Mouse (Mus musculus): ENCODE measurements at regions not wholly inside any gene's neighbourhood (a gene's known extent, or its start where the extent isn't known, plus 50 kb on each side); places are given as distances from the start of the nearest gene placed in this dataset.
"Not testable (repeated sequence)": the region's sequence is repeated elsewhere in the genome, so short reads cannot be mapped to it uniquely, and the experiment has no call there.

GRCm38 (mm10) chr7:39643323-39643722 is 125.8 kb downstream of the Zfp619 start:
- 12% methylated on average over 1 of the region's 1 CpGs for WGBS
- H3K4me2 ChIP-seq (ENCODE audit: low read depth, low read length), result no peak overlapping the region
- no peak overlapping the region for H3K9ac ChIP-seq (replicated peaks; ENCODE audit: low read depth, low read length)
- H3K9me3 ChIP-seq (replicated peaks; ENCODE audit: control insufficient read depth, low read length), result no peaks in the 10 kb centered on the region
- no peaks in the 10 kb centered on the region for H3K36me3 ChIP-seq (replicated peaks; ENCODE audit: control insufficient read depth, insufficient read depth, low read length)
- no peak overlapping the region for H3K4me3 ChIP-seq (ENCODE audit: low read depth, low read length)
- H3K27ac ChIP-seq (ENCODE audit: low read depth), result no peak overlapping the region
- no peak for DNase-seq (ENCODE audit: low spot score)
- no peaks in the 10 kb centered on the region for H3K27me3 ChIP-seq (ENCODE audit: control insufficient read depth, insufficient read depth, low read length)
- no peak for TF ChIP-seq CTCF (IDR thresholded peaks at IDR 0.05; ENCODE audit: low read depth)
- TF ChIP-seq EP300 (IDR thresholded peaks at IDR 0.05; ENCODE audit: low read depth), result no peak
- ATAC-seq (ENCODE audit: insufficient read depth, low read depth), result no peak
- H3K4me1 ChIP-seq (ENCODE audit: control insufficient read depth, insufficient read depth), result no peaks in the 10 kb centered on the region

GRCm38 (mm10) chr7:39650483-39651102 is 133.0 kb downstream of the Zfp619 start:
- no peaks in the 10 kb centered on the region for H3K36me3 ChIP-seq (replicated peaks; ENCODE audit: control insufficient read depth, insufficient read depth, low read length)
- TF ChIP-seq CTCF (IDR thresholded peaks at IDR 0.05; ENCODE audit: low read depth) (no peak), EP300 (IDR thresholded peaks at IDR 0.05; ENCODE audit: low read depth) (no peak)
- DNase-seq (ENCODE audit: low spot score), result no peak
- H3K9me3 ChIP-seq (replicated peaks; ENCODE audit: control insufficient read depth, low read length), result no peaks in the 10 kb centered on the region
- no peak overlapping the region for H3K4me2 ChIP-seq (ENCODE audit: low read depth, low read length)
- H3K9ac ChIP-seq (replicated peaks; ENCODE audit: low read depth, low read length), result no peak overlapping the region
- H3K27ac ChIP-seq (ENCODE audit: low read depth), result no peak overlapping the region
- WGBS, result 51% methylated on average over 6 of the region's 6 CpGs
- H3K4me1 ChIP-seq (ENCODE audit: control insufficient read depth, insufficient read depth), result no peaks in the 10 kb centered on the region
- ATAC-seq (ENCODE audit: insufficient read depth, low read depth), result no peak
- H3K4me3 ChIP-seq (ENCODE audit: low read depth, low read length), result no peak overlapping the region
- no peaks in the 10 kb centered on the region for H3K27me3 ChIP-seq (ENCODE audit: control insufficient read depth, insufficient read depth, low read length)

- Histone ChIP-seq H3K9me3 (replicated peaks; ENCODE audit: control insufficient read depth, low read length) (no peaks in the 10 kb centered on the region), H3K36me3 (replicated peaks; ENCODE audit: control insufficient read depth, insufficient read depth, low read length) (no peaks in the 10 kb centered on the region), H3K27me3 (ENCODE audit: control insufficient read depth, insufficient read depth, low read length) (no peaks in the 10 kb centered on the region), H3K4me2 (ENCODE audit: low read depth, low read length) (no peak overlapping the region), H3K4me1 (ENCODE audit: control insufficient read depth, insufficient read depth) (0 out of 2 replicates have a peak, but pooled peaks cover 3% of the 10 kb centered on the region), H3K4me3 (ENCODE audit: low read depth, low read length) (no peak overlapping the region), H3K27ac (ENCODE audit: low read depth) (peak overlapping the region; percentile 61), H3K9ac (replicated peaks; ENCODE audit: low read depth, low read length) (no peak overlapping the region)
- TF ChIP-seq EP300 (IDR thresholded peaks at IDR 0.05; ENCODE audit: low read depth), result no peak
- no peak for TF ChIP-seq CTCF (IDR thresholded peaks at IDR 0.05; ENCODE audit: low read depth)
- 14% methylated on average over 4 of the region's 4 CpGs for WGBS
- ATAC-seq (ENCODE audit: insufficient read depth, low read depth) (0 out of 2 replicates have a peak, but pooled peaks have one; percentile 17), DNase-seq (ENCODE audit: low spot score) (peak; percentile 42)
Measured at GRCm38 (mm10) chr7:39654563-39655286, 137.2 kb downstream of the Zfp619 start.

GRCm38 (mm10) chr7:39655287-39655652 is 137.7 kb downstream of the Zfp619 start:
- not testable (repeated sequence) for DNase-seq (ENCODE audit: low spot score); H3K9me3 ChIP-seq (replicated peaks; ENCODE audit: control insufficient read depth, low read length); H3K36me3 ChIP-seq (replicated peaks; ENCODE audit: control insufficient read depth, insufficient read depth, low read length); H3K4me1 ChIP-seq (ENCODE audit: control insufficient read depth, insufficient read depth); H3K27me3 ChIP-seq (ENCODE audit: control insufficient read depth, insufficient read depth, low read length)
- 0 out of 2 replicates have a peak, but pooled peaks have one; percentile 33 for ATAC-seq (ENCODE audit: insufficient read depth, low read depth)
- Histone ChIP-seq H3K27ac (ENCODE audit: low read depth) (peak overlapping the region; percentile 72), H3K4me2 (ENCODE audit: low read depth, low read length) (peak overlapping the region; percentile 60), H3K9ac (replicated peaks; ENCODE audit: low read depth, low read length) (peak overlapping the region; percentile 58), H3K4me3 (ENCODE audit: low read depth, low read length) (peak overlapping the region; percentile 50)
- WGBS, result 25% methylated on average over 20 of the region's 23 CpGs

DNA sequence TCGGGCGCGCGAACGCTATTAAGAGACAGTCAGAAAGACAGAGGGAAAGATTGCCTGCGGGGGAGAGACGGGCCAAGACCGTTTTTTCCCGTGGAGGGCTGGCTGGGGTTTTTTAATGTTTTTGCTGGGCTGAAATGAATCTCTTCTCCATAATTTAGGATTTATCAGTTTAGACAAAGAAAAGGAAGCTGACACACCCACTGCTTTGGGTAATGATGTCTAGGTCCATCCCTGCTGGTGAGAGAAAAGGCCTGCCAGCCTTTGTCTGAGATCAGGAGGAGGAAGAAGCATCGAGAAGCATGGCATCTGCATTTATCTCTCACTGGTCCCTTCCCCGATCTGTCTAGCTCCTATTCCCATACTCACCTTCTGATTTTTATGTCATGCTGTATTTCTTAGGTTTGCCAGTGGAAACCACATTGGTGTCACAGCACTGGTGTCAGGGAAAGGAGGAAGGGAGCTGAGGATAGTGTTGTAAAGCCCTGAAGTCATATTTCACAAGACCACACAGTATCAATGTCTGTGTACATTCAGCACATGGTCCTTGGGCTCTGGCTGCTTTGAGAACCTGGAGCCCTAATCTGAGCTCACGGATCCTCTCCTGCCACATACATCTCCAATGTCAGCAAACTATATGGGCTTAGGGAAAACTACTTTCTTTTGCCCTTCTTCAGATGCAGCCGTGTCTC is 138.3 kb downstream of the Zfp619 start:
- WGBS, result 31% methylated on average over 13 of the region's 13 CpGs
- TF ChIP-seq EP300 (IDR thresholded peaks at IDR 0.05; ENCODE audit: low read depth), result no peak
- no peak for TF ChIP-seq CTCF (IDR thresholded peaks at IDR 0.05; ENCODE audit: low read depth)
- no peaks in the 10 kb centered on the region for H3K27me3 ChIP-seq (ENCODE audit: control insufficient read depth, insufficient read depth, low read length)
- H3K4me3 ChIP-seq (ENCODE audit: low read depth, low read length), result peak overlapping the region; percentile 50
- peak overlapping the region; percentile 72 for H3K27ac ChIP-seq (ENCODE audit: low read depth)
- H3K4me1 ChIP-seq (ENCODE audit: control insufficient read depth, insufficient read depth), result 0 out of 2 replicates have a peak, but pooled peaks cover 3% of the 10 kb centered on the region
- peak overlapping the region; percentile 60 for H3K4me2 ChIP-seq (ENCODE audit: low read depth, low read length)
- no peaks in the 10 kb centered on the region for H3K36me3 ChIP-seq (replicated peaks; ENCODE audit: control insufficient read depth, insufficient read depth, low read length)
- no peak for DNase-seq (ENCODE audit: low spot score)
- no peaks in the 10 kb centered on the region for H3K9me3 ChIP-seq (replicated peaks; ENCODE audit: control insufficient read depth, low read length)
- ATAC-seq (ENCODE audit: insufficient read depth, low read depth), result no peak; the same call in 1 of the 2 replicates
- peak overlapping the region; percentile 58 for H3K9ac ChIP-seq (replicated peaks; ENCODE audit: low read depth, low read length)

Data from heart, postnatal 0 days (tissue).